Mouse (Mus musculus): ENCODE results near the gene Tgfbr3. TPM values are rescaled to one million over a fixed set of nuclear protein-coding genes. Genes with fewer than 3 reads are reported as not detected.
A peak's percentile ranks its signal among the peaks of the same experiment; 100 is the strongest.

Tgfbr3 gene
- polyA plus RNA-seq, 1 experiment from 2014 or later = 21.4 TPM

GRCm38 (mm10) chr5:107268121-107269005 lies 21.1 kb downstream of the Tgfbr3 start:
- H3K4me3 ChIP-seq (ENCODE audit: low read depth, low read length) = no peak overlapping the region
- H3K36me3 ChIP-seq (ENCODE audit: insufficient read depth, low read length) = no peaks in the 10 kb centered on the region
- H3K27me3 ChIP-seq (replicated peaks; ENCODE audit: insufficient read depth, low read length) = no peaks in the 10 kb centered on the region
- DNase-seq (ENCODE audit: low spot score) = peak; percentile 21
- no peak overlapping the region for H3K9ac ChIP-seq (replicated peaks; ENCODE audit: low read depth)
- H3K4me1 ChIP-seq (ENCODE audit: insufficient read depth, low read depth, low read length) = peaks cover 19% of the 10 kb centered on the region; the same call in 1 of the 2 replicates
- WGBS = 46% methylated on average over 16 of the region's 16 CpGs
- H3K27ac ChIP-seq (ENCODE audit: low read length) = no peak overlapping the region; the same call in 1 of the 2 replicates
- H3K9me3 ChIP-seq (ENCODE audit: low read length) = no peaks in the 10 kb centered on the region
- TF ChIP-seq CTCF (IDR thresholded peaks at IDR 0.05) (no peak), EP300 (IDR thresholded peaks at IDR 0.05) (no peak)
- ATAC-seq = no peak
- peak overlapping the region; percentile 25 for H3K4me2 ChIP-seq (replicated peaks; ENCODE audit: low read depth, low read length)

GRCm38 (mm10) chr5:107266566-107266965 lies 22.9 kb downstream of the Tgfbr3 start:
- H3K36me3 ChIP-seq (ENCODE audit: insufficient read depth, low read length) = no peaks in the 10 kb centered on the region
- H3K4me3 ChIP-seq (ENCODE audit: low read depth, low read length) = no peak overlapping the region
- TF ChIP-seq EP300 (IDR thresholded peaks at IDR 0.05) (no peak), CTCF (IDR thresholded peaks at IDR 0.05) (no peak)
- no peak overlapping the region for H3K27ac ChIP-seq (ENCODE audit: low read length)
- peaks cover 9% of the 10 kb centered on the region; the same call in 1 of the 2 replicates for H3K4me1 ChIP-seq (ENCODE audit: insufficient read depth, low read depth, low read length)
- H3K4me2 ChIP-seq (replicated peaks; ENCODE audit: low read depth, low read length) = no peak overlapping the region
- ATAC-seq (no peak), DNase-seq (ENCODE audit: low spot score) (no peak)
- no peaks in the 10 kb centered on the region for H3K27me3 ChIP-seq (replicated peaks; ENCODE audit: insufficient read depth, low read length)
- 61% methylated on average over 3 of the region's 3 CpGs for WGBS
- no peaks in the 10 kb centered on the region for H3K9me3 ChIP-seq (ENCODE audit: low read length)
- H3K9ac ChIP-seq (replicated peaks; ENCODE audit: low read depth) = no peak overlapping the region

GRCm38 (mm10) chr5:107264426-107265360 lies 24.7 kb downstream of the Tgfbr3 start:
- 86% methylated on average over 16 of the region's 16 CpGs for WGBS
- TF ChIP-seq CTCF (IDR thresholded peaks at IDR 0.05) = no peak
- TF ChIP-seq EP300 (IDR thresholded peaks at IDR 0.05) = no peak
- H3K27ac ChIP-seq (ENCODE audit: low read length) = no peak overlapping the region
- H3K4me2 ChIP-seq (replicated peaks; ENCODE audit: low read depth, low read length) = no peak overlapping the region
- DNase-seq (ENCODE audit: low spot score) (no peak), ATAC-seq (no peak)
- no peaks in the 10 kb centered on the region for H3K9me3 ChIP-seq (ENCODE audit: low read length)
- H3K27me3 ChIP-seq (replicated peaks; ENCODE audit: insufficient read depth, low read length) = no peaks in the 10 kb centered on the region
- H3K9ac ChIP-seq (replicated peaks; ENCODE audit: low read depth) = no peak overlapping the region
- H3K36me3 ChIP-seq (ENCODE audit: insufficient read depth, low read length) = no peaks in the 10 kb centered on the region
- H3K4me3 ChIP-seq (ENCODE audit: low read depth, low read length) = no peak overlapping the region
- H3K4me1 ChIP-seq (ENCODE audit: insufficient read depth, low read depth, low read length) = peaks cover 9% of the 10 kb centered on the region; the same call in 1 of the 2 replicates

GRCm38 (mm10) chr5:107263836-107264235 lies 25.6 kb downstream of the Tgfbr3 start:
- DNase-seq (ENCODE audit: low spot score) = no peak
- H3K4me1 ChIP-seq (ENCODE audit: insufficient read depth, low read depth, low read length) = peaks cover 6% of the 10 kb centered on the region; the same call in 1 of the 2 replicates
- H3K27me3 ChIP-seq (replicated peaks; ENCODE audit: insufficient read depth, low read length) = no peaks in the 10 kb centered on the region
- no peak for ATAC-seq
- no peak overlapping the region for H3K27ac ChIP-seq (ENCODE audit: low read length)
- TF ChIP-seq EP300 (IDR thresholded peaks at IDR 0.05) (no peak), CTCF (IDR thresholded peaks at IDR 0.05) (no peak)
- H3K9me3 ChIP-seq (ENCODE audit: low read length) = no peaks in the 10 kb centered on the region
- WGBS = 86% methylated on average over 3 of the region's 3 CpGs
- no peak overlapping the region for H3K9ac ChIP-seq (replicated peaks; ENCODE audit: low read depth)
- H3K36me3 ChIP-seq (ENCODE audit: insufficient read depth, low read length) = no peaks in the 10 kb centered on the region
- no peak overlapping the region for H3K4me3 ChIP-seq (ENCODE audit: low read depth, low read length)
- H3K4me2 ChIP-seq (replicated peaks; ENCODE audit: low read depth, low read length) = no peak overlapping the region

GRCm38 (mm10) chr5:107261930-107262329 lies 27.5 kb downstream of the Tgfbr3 start:
- no peak overlapping the region for H3K4me2 ChIP-seq (replicated peaks; ENCODE audit: low read depth, low read length)
- no peaks in the 10 kb centered on the region for H3K27me3 ChIP-seq (replicated peaks; ENCODE audit: insufficient read depth, low read length)
- 61% methylated on average over 6 of the region's 6 CpGs for WGBS
- no peak overlapping the region for H3K27ac ChIP-seq (ENCODE audit: low read length)
- H3K4me3 ChIP-seq (ENCODE audit: low read depth, low read length) = no peak overlapping the region
- no peak for ATAC-seq
- no peak for TF ChIP-seq EP300 (IDR thresholded peaks at IDR 0.05)
- TF ChIP-seq CTCF (IDR thresholded peaks at IDR 0.05) = no peak
- no peaks in the 10 kb centered on the region for H3K4me1 ChIP-seq (ENCODE audit: insufficient read depth, low read depth, low read length)
- H3K36me3 ChIP-seq (ENCODE audit: insufficient read depth, low read length) = no peaks in the 10 kb centered on the region
- H3K9me3 ChIP-seq (ENCODE audit: low read length) = no peaks in the 10 kb centered on the region
- no peak for DNase-seq (ENCODE audit: low spot score)
- H3K9ac ChIP-seq (replicated peaks; ENCODE audit: low read depth) = no peak overlapping the region
